14 mouse cellular contexts compared by ENCODE assay signal in genomic region chr1:169099221-169099620, GRCm38 (mm10).
DNase-seq lines count a peak whose midpoint lies in the region; ATAC-seq and TF ChIP-seq lines count a peak whose summit lies in the region.
"Had no signal": no experiment of that assay in that cellular context is flagged by ENCODE, and none has a peak within 500 bp of the region (broad histone marks: within the 10 kb centered on the region; RNA-seq: fewer than 3 reads in every experiment).

No protein-coding gene starts in this region.

- no peak overlapping the region for H3K4me3 ChIP-seq in myocyte
- H3K4me3 ChIP-seq: embryonic facial prominence, embryonic 12.5 days; forebrain, embryonic 15.5 days; hindbrain, embryonic 13.5 days; liver, embryonic 12.5 days; midbrain, embryonic 13.5 days had no signal

- H3K4me2 ChIP-seq in myocyte (ENCODE audit: low read depth): no peak overlapping the region
- H3K4me2 ChIP-seq: embryonic facial prominence, embryonic 12.5 days; forebrain, embryonic 15.5 days; hindbrain, embryonic 13.5 days; liver, embryonic 12.5 days; midbrain, embryonic 13.5 days had no signal

- no peaks in the 10 kb centered on the region for H3K79me2 ChIP-seq in myocyte (ENCODE audit: control insufficient read depth, insufficient read depth)

- DNase-seq in heart, postnatal 10 days: peak; percentile 30 to 41
- no peak for DNase-seq in heart, adult 8-10 months (ENCODE audit: low spot score)
- DNase-seq in right cerebral cortex, postnatal 14 days: peak; percentile 9
- DNase-seq in right cerebral cortex, postnatal 4 days: no peak
- peak; percentile 63 for DNase-seq in kidney, postnatal 14 days
- DNase-seq in gastrocnemius, adult 18-20 months (ENCODE audit: low spot score): no peak
- DNase-seq: cerebellum, adult 11 months had no signal

- ATAC-seq in inflammation-experienced regulatory T-cells, adult 6 months: no peak
- ATAC-seq: forebrain, embryonic 15.5 days; liver, embryonic 12.5 days; midbrain, embryonic 13.5 days had no signal

- no peaks in the 10 kb centered on the region for H3K36me3 ChIP-seq in myocyte (ENCODE audit: control insufficient read depth, insufficient read depth)
- H3K36me3 ChIP-seq: embryonic facial prominence, embryonic 12.5 days; forebrain, embryonic 15.5 days; hindbrain, embryonic 13.5 days; liver, embryonic 12.5 days; midbrain, embryonic 13.5 days had no signal

- intact Hi-C loops in heart, postnatal 10 days (cut with DNase I): no loop called here

- H3K27me3 ChIP-seq in myocyte (ENCODE audit: control insufficient read depth, insufficient read depth, insufficient read length): no peaks in the 10 kb centered on the region
- H3K27me3 ChIP-seq: embryonic facial prominence, embryonic 12.5 days; forebrain, embryonic 15.5 days; hindbrain, embryonic 13.5 days; liver, embryonic 12.5 days; midbrain, embryonic 13.5 days had no signal

- H3ac ChIP-seq in myocyte (ENCODE audit: control insufficient read depth, insufficient read length): no peak overlapping the region

- no peak for TF ChIP-seq POLR2A in myocyte (IDR thresholded peaks at IDR 0.05; ENCODE audit: insufficient read length, low read depth)

TF ChIP-seq in myocyte, 11 proteins besides CTCF, POLR2A, EP300 and RAD21:
- TF ChIP-seq TCF3 (IDR thresholded peaks at IDR 0.05; ENCODE audit: insufficient read length, low read depth) (no peak), E2F4 (IDR thresholded peaks at IDR 0.05; ENCODE audit: insufficient read depth) (no peak), CEBPB (IDR thresholded peaks at IDR 0.05; ENCODE audit: insufficient read depth, poor library complexity, severe bottlenecking) (no peak), MYOD1 (IDR thresholded peaks at IDR 0.05; ENCODE audit: control insufficient read depth in 1 of 3, insufficient read length in 2 of 3, low read depth in 2 of 3) (peak in 2 of 3 experiments; percentile 80 to 82), TCF12 (IDR thresholded peaks at IDR 0.05; ENCODE audit: insufficient read depth, poor library complexity, severe bottlenecking) (peak; percentile 50), USF1 (IDR thresholded peaks at IDR 0.05; ENCODE audit: low read depth) (no peak), MYOG (IDR thresholded peaks at IDR 0.05; ENCODE audit: control insufficient read depth in 1 of 3, insufficient read depth in 1 of 3, insufficient read length in 2 of 3, low read depth in 2 of 3) (peak in 1 of 3 experiments; percentile 32), SRF (IDR thresholded peaks at IDR 0.05; ENCODE audit: control insufficient read depth, insufficient read length, low read depth) (no peak), MAX (IDR thresholded peaks at IDR 0.05; ENCODE audit: low read depth) (no peak), REST (IDR thresholded peaks at IDR 0.05; ENCODE audit: insufficient read depth, insufficient read length) (no peak), POLR2AphosphoS2 (IDR thresholded peaks at IDR 0.05; ENCODE audit: insufficient read length, low read depth) (no peak)

Comparison
In these comparisons a context has a peak if more than half of its experiments do, and no peak if none do; other contexts are left out.
1. DNase-seq: peak in heart, postnatal 10 days (2 of 2), right cerebral cortex, postnatal 14 days (single experiment) and kidney, postnatal 14 days (single experiment); none in heart, adult 8-10 months (single experiment), right cerebral cortex, postnatal 4 days (single experiment) and gastrocnemius, adult 18-20 months (single experiment).